Mouse (Mus musculus) thymus, postnatal 4 days (tissue): ENCODE results near the gene Tnfaip8l1.

Source experiments
- DNase-seq: peaks from one replicate; pipeline ENCODE4 v3.0.0; 2021

The Tnfaip8l1 gene

GRCm38 (mm10) chr17:56139355-56139754 is 22.9 kb upstream of the Tnfaip8l1 start:
- DNase-seq, result peak; percentile 41

- DNase-seq, result peak; percentile 92
Measured at GRCm38 (mm10) chr17:56139858-56140595, 22.2 kb upstream of the Tnfaip8l1 start, which contains the start of gene Sema6b. Gene Sema6b, minus strand, starts transcription at chr17:56140343.

DNA sequence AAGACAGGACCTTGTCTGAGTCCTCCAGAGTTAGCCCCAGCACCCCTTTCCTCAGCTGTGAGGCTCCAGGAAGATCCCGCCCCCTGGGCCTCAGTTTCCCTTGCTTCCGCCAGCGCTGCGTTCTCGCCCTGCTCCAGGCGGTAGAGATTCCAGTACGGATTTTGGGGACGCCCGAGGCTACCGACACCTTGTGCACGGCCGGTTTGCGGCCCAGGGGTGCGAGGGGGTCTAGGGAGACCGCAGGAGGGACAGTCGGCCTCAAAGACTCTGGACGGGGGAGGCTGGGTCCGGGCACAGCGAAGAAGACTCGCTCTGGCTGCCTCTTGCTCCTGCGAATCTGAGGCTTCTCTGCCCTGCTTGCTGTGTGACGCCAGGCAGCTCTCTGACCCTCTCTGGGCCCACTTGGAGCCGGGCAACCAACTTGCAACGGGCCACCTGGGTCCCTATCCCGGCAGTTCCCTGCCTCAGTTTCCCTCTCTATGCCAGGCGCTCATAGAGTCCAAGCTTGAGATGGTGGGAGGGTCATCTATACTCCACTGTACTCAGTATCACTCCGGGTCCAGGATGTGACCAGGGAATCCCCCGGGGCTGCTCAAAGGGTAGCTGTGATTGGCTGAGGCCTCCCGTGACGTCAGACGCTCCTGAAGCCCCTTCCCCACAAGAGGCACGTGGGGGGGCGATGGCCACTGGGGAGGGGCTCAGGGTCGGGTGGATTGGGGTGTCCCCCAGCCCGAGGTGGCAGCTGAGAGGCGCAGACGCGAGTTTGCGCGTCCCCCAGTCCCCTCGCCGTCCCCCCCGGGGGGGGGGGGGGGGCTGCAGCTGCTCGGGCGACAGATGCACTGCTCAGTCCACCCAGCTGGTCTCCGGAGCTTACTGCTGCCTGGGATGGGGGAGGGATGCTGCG is 20.3 kb upstream of the Tnfaip8l1 start:
- peak; percentile 80 for DNase-seq

- DNase-seq, result no peak
Measured at GRCm38 (mm10) chr17:56144546-56144945, 17.7 kb upstream of the Tnfaip8l1 start.

DNA sequence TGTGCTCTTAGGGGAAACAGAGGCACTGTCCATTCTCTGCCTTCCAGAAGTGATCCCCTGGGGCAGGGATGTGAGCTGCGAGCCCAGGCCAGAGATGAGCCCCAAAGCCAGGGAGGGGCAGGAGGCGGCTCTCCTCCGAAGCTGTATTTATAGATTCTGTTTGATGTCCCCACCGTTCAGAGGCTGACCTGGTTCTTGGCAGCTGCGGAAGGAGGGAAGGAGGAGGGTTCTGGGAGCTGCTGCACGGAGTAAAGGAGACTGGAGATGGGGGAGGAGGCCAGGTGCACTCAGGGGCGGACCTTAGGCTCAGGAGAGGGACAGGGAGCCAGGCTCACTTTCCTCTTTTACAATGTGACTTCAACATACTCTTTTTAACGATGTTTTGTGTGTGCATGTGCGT is 16.1 kb upstream of the Tnfaip8l1 start:
- DNase-seq, result no peak

- DNase-seq, result no peak
Measured at GRCm38 (mm10) chr17:56147420-56147819, 14.9 kb upstream of the Tnfaip8l1 start.

DNA sequence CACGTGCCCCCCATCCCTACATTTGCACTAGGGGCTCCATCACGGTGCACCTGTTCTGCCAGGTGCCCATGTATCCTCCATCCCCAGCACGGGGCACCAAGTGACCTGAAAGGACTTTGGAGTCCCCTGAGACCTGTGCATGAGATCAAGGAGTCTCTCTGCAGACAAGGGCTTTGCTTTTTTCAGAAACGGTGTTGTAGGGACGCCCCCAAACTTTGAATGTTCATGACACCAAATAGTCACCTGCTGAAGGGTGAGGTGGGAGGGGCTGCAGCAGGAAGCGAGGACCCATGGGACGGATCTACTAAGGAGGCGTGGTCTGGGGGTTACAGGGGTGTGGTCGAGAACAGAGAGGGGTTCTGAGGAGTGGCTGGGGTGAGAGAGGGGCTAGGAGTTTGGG is 14.0 kb upstream of the Tnfaip8l1 start:
- peak; percentile 42 for DNase-seq

GRCm38 (mm10) chr17:56148790-56149618 is 13.3 kb upstream of the Tnfaip8l1 start:
- DNase-seq, result no peak

GRCm38 (mm10) chr17:56149897-56150296 is 12.4 kb upstream of the Tnfaip8l1 start:
- DNase-seq, result no peak

- DNase-seq, result no peak
Measured at GRCm38 (mm10) chr17:56153643-56154042, 8.6 kb upstream of the Tnfaip8l1 start.

GRCm38 (mm10) chr17:56159729-56160128 is 2.5 kb upstream of the Tnfaip8l1 start:
- peak; percentile 67 for DNase-seq

DNA sequence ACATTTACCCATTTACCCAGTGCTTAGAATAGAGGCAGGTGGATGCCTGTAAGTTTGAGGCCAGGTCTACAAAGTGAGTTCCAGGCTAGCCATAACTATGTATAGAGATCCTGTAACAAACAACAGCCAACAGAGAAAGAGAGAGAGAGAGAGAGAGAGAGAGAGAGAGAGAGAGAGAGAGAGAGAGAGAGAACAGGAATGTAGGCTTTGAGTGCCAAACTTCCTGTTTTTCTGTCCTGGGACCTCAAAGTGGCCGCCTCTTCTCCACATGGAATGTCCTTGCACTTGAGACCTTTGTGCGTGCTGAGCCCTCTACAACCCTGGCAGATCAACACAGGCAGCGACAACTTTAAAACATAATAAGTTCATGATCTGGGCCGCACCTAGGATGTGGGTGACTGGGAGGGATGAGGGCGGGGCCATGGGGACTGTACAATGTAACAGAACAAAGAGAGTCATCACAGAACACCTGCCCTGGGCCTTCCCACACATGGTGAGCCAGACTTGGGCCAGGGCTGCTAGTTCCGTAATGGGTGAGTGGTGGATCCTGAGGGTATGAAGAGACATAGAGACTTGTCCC is 1.3 kb downstream of the Tnfaip8l1 start:
- DNase-seq, result peak; percentile 80

DNA sequence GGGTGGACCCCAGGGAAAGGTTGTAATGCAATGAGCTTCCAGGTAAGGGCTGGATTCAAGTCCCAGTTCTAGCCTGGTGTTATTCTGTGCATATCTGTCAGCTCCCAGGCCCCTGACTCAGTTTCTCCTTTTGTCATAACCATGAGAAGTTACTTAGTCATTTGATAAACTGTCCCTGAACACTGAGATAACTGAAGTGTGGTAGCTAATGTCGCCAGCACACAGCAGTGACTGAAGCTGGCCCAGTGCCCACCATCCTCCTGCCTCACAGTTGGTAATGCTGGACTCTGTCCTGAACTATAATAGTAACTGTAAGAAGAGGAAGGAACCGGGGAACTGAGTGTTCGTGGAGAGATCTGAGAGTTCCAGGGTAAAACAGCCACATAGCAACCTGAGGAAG is 2.2 kb downstream of the Tnfaip8l1 start:
- no peak for DNase-seq

DNA sequence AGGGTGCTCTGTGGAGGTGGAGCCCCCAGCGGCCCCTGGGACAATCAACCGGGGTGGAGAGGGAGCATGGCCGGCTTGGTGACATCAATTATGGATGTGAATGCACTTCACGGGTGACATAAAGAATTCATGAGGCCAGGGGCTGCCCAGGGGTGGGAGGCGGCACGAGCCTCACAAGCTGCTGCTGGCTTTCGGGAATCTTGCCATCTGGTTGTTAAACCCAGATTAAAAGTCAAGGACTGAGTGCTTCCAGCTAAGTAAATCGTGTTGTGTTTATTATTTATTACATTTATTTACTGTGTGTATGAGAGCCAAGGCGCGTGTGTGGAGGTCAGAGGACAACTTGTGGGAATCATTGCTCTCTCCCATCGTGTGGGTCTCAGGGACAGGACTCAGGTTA is 3.4 kb downstream of the Tnfaip8l1 start:
- DNase-seq, result no peak

GRCm38 (mm10) chr17:56169830-56170229 is 7.6 kb downstream of the Tnfaip8l1 start:
- DNase-seq, result no peak

DNA sequence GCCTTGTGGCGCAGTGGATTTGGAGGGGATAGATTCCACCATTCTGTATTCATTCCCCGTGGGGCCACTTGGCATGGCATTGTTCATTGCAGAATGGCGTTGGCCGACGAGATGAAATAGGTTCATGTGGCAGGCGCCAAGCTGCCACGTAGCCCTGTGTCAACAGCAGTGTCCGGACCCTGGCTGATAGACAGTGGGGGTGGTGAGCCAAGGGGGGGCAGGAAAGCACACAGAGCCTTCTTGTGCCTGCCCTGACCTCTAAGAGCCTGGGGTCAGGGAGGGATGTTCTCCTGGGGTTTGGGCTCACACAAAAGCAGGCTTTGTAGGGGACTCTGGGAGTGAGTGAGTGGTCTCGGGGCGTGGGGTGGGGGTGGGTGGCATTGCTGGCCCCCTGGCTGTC is 8.4 kb downstream of the Tnfaip8l1 start:
- DNase-seq, result no peak

GRCm38 (mm10) chr17:56171456-56171855 is 9.2 kb downstream of the Tnfaip8l1 start:
- no peak for DNase-seq

GRCm38 (mm10) chr17:56171881-56172280 is 9.6 kb downstream of the Tnfaip8l1 start:
- DNase-seq, result no peak

- DNase-seq, result peak; percentile 56
Measured at GRCm38 (mm10) chr17:56173401-56174046, 11.2 kb downstream of the Tnfaip8l1 start.

DNA sequence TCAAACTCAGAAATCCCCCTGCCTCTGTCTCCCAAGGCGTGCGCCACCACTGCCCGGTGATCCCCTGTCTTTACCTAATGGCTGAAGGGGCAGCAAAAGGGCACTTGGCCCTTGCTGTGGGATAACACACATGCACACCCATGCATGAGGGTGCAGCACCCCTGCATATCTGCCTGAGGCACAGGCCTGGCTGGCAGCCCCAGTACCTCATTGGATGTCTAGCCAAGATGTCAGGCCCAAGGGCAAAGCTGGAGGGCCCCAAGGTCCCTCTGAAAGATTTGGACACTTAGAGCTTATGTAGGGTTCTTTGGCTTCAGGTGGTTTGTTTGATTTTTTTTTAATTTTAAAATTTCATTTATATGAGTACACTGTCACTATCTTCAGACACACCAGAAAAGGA is 13.1 kb downstream of the Tnfaip8l1 start:
- no peak for DNase-seq

DNA sequence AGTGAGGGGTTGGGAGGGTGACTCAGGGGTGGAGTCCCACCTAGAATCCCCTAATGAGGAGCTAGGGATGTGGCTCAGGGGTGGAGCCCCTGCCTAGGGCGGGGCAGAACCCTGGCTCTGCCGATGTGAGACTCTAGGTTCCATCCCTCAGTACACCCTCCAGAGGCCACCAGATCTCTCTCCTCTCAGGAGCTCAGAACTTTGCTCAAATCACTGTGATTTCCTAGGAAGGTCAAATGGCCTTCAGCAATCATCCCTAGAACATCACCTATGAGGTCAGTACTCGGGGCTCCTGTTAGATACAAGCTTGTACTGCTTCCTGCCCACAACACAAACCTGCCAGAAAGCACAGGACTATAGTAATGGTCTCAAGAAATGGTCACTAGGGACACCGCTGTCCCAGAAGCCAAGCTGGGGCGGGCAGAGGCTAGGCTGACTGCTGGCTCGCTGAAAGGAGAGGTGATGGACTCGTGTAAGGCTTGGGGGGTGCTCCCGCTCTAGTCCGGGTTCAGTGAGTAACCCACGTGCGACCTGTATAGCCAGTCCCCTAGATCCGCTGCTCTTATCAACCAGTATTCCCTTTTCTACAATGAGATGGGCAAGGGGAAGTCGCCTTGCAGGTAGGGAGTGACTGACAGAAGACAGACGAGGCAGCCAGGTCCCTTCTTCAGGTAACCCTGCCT is 20.8 kb downstream of the Tnfaip8l1 start:
- DNase-seq, result no peak
